Mouse (Mus musculus) monocyte, adult 2 months (primary cell): Measurements from ENCODE around the gene Krtap31-2.

ENCODE experiments used
- DNase-seq, 2 experiments: peaks; one replicate each; pipeline ENCODE4 v3.0.0; 2022; ENCODE audit warnings: low spot score in 2 of 2, low read depth in 1 of 2

The Krtap31-2 gene

GRCm38 (mm10) chr11:99935991-99936390 is at the start of gene Krtap31-2:
Krtap31-2 (plus strand) TSS chr11:99936291.
- DNase-seq, result no peak

- DNase-seq, result no peak
Measured at GRCm38 (mm10) chr11:99907620-99908019, 28.5 kb upstream of the Krtap31-2 start, which contains the start of gene Krtap31-1. Krtap31-1 (plus strand) TSS chr11:99907920.

- no peak for DNase-seq
Measured at GRCm38 (mm10) chr11:99914451-99914850, 21.6 kb upstream of the Krtap31-2 start, which contains the start of gene Gm11565. Gm11565 (plus strand) TSS chr11:99914751.

- DNase-seq, result no peak
Measured at GRCm38 (mm10) chr11:99937751-99938264, 1.7 kb downstream of the Krtap31-2 start.

- no peak for DNase-seq
Measured at GRCm38 (mm10) chr11:99948175-99948574, 12.1 kb downstream of the Krtap31-2 start, which contains the start of gene Krtap9-5. Krtap9-5 (plus strand) TSS chr11:99948475.

GRCm38 (mm10) chr11:99964213-99964612 is 28.1 kb downstream of the Krtap31-2 start:
- no peak for DNase-seq

- DNase-seq, result no peak
Measured at GRCm38 (mm10) chr11:99965961-99966360, 29.9 kb downstream of the Krtap31-2 start.

GRCm38 (mm10) chr11:99978953-99979352 is 42.9 kb downstream of the Krtap31-2 start, which contains the start of gene Krtap29-1:
Krtap29-1 (minus strand) TSS chr11:99979053.
- no peak for DNase-seq

GRCm38 (mm10) chr11:99982731-99983130 is 46.6 kb downstream of the Krtap31-2 start:
- DNase-seq, result no peak

- no peak for DNase-seq
Measured at GRCm38 (mm10) chr11:99983442-99983841, 47.4 kb downstream of the Krtap31-2 start.

- no peak for DNase-seq
Measured at GRCm38 (mm10) chr11:99985291-99986092, 49.4 kb downstream of the Krtap31-2 start.

- DNase-seq, result no peak
Measured at GRCm38 (mm10) chr11:99986180-99986647, 50.1 kb downstream of the Krtap31-2 start, which contains the start of gene Krtap16-1. Krtap16-1 (minus strand) TSS chr11:99986597.
